Mouse (Mus musculus): Measurements from ENCODE around the gene Olfr77. TPM values are rescaled to one million over a fixed set of nuclear protein-coding genes. Genes with fewer than 3 reads are reported as not detected.

Gene Olfr77
- 0.24 and 0.27 TPM in 2 replicates for polyA plus RNA-seq (2014; fragmentation: Nextera tagmentation; extraction: Ambion mirVana)

DNA sequence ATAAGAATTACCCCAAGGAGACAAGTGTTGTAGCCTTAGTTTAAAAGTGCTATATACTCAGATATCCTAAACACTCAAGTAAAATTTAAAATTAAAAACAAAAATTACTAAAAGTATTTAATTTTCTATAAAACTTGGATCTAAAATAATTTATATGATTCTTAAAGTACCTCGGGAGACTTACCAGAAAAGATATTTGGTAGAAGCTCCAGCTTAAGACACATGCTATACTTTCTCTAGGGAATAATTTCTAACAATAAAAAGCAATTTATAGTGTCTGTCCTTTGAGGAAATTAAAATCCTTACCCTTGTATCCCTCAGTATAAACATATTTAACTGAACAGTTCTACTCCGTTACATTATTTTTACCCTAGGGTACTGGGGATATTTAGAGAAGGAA lies at the start of gene Olfr77:
Gene Olfr77 (plus strand): TSS at position 301 of the 400 bp plus-strand sequence.
- Histone ChIP-seq H3K27ac (replicated peaks in 1 of 2; ENCODE audit: control insufficient read depth in 1 of 2, insufficient read depth in 1 of 2, low read depth in 2 of 2, low read length in 2 of 2) (no peak within 1 kb of the TSS), H3K27me3 (ENCODE audit: control insufficient read depth, insufficient read depth, low read length) (no peaks in the 10 kb centered on the region), H3K4me2 (ENCODE audit: low read length) (no peak within 1 kb of the TSS), H3K9ac (ENCODE audit: low read length) (no peak within 1 kb of the TSS), H3K9me3 (ENCODE audit: control insufficient read depth, low read length) (0 out of 2 replicates have a peak, but pooled peaks cover 3% of the 10 kb centered on the region), H3K4me1 (ENCODE audit: control insufficient read depth in 2 of 2, insufficient read depth in 2 of 2, low read length in 2 of 2) (no peaks in the 10 kb centered on the region), H3K4me3 (ENCODE audit: control insufficient read depth in 1 of 2, insufficient read depth in 1 of 2, low read depth in 1 of 2, low read length in 2 of 2) (no peak within 1 kb of the TSS), H3K36me3 (ENCODE audit: control insufficient read depth, insufficient read depth, low read length) (no peaks in the 10 kb centered on the region)
- no peak for ATAC-seq (ENCODE audit: insufficient number of reproducible peaks, insufficient read depth, low FRiP score, low read depth)
- 76% methylated on average over 2 of the region's 2 CpGs for WGBS

GRCm38 (mm10) chr9:19887904-19888303 lies 28.8 kb upstream of the Olfr77 start, which contains the start of gene Olfr862:
Gene Olfr862, minus strand, starts transcription at chr9:19888004.
- Histone ChIP-seq H3K4me2 (ENCODE audit: low read length) (no peak within 1 kb of the TSS), H3K36me3 (ENCODE audit: control insufficient read depth, insufficient read depth, low read length) (no peaks in the 10 kb centered on the region), H3K9ac (ENCODE audit: low read length) (no peak within 1 kb of the TSS), H3K27me3 (ENCODE audit: control insufficient read depth, insufficient read depth, low read length) (no peaks in the 10 kb centered on the region), H3K4me3 (ENCODE audit: control insufficient read depth in 1 of 2, insufficient read depth in 1 of 2, low read depth in 1 of 2, low read length in 2 of 2) (no peak within 1 kb of the TSS), H3K27ac (replicated peaks in 1 of 2; ENCODE audit: control insufficient read depth in 1 of 2, insufficient read depth in 1 of 2, low read depth in 2 of 2, low read length in 2 of 2) (no peak within 1 kb of the TSS), H3K9me3 (ENCODE audit: control insufficient read depth, low read length) (peaks cover 13% of the 10 kb centered on the region; the same call in 1 of the 2 replicates), H3K4me1 (ENCODE audit: control insufficient read depth in 2 of 2, insufficient read depth in 2 of 2, low read length in 2 of 2) (no peaks in the 10 kb centered on the region)
- no peak for ATAC-seq (ENCODE audit: insufficient number of reproducible peaks, insufficient read depth, low FRiP score, low read depth)

DNA sequence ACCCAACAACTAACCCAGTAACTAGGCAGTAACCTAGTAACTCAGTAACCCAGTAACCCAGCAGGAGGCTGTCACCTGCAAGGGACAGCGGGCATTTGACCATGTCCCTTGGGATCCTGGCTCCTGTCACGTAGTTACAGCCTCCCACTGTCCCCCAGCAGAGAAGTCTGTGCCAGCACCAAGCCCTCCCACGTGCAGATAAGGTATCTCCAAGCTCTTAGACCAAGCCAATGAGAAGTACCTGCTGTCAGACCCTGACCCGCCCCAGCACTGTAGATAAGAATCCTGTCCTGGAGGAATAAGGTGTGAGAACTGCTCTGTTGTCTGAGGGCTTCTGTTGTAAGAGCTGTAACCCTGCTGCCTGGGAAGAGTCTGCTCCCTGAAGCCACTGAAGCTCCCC lies 5.5 kb upstream of the Olfr77 start:
- no peak overlapping the region for H3K4me2 ChIP-seq (ENCODE audit: low read length)
- no peak overlapping the region for H3K9ac ChIP-seq (ENCODE audit: low read length)
- H3K27ac ChIP-seq (replicated peaks in 1 of 2; ENCODE audit: control insufficient read depth in 1 of 2, insufficient read depth in 1 of 2, low read depth in 2 of 2, low read length in 2 of 2), result no peak overlapping the region
- H3K36me3 ChIP-seq (ENCODE audit: control insufficient read depth, insufficient read depth, low read length), result no peaks in the 10 kb centered on the region
- H3K27me3 ChIP-seq (ENCODE audit: control insufficient read depth, insufficient read depth, low read length), result no peaks in the 10 kb centered on the region
- no peak overlapping the region for H3K4me3 ChIP-seq (ENCODE audit: control insufficient read depth in 1 of 2, insufficient read depth in 1 of 2, low read depth in 1 of 2, low read length in 2 of 2)
- WGBS, result 37% methylated on average over 4 of the region's 4 CpGs
- H3K4me1 ChIP-seq (ENCODE audit: control insufficient read depth in 2 of 2, insufficient read depth in 2 of 2, low read length in 2 of 2), result no peaks in the 10 kb centered on the region
- ATAC-seq (ENCODE audit: insufficient number of reproducible peaks, insufficient read depth, low FRiP score, low read depth), result no peak
- H3K9me3 ChIP-seq (ENCODE audit: control insufficient read depth, low read length), result peaks cover 5% of the 10 kb centered on the region; the same call in 1 of the 2 replicates

Other genes starting within 250 kb of the Olfr77 start
- gene Olfr857, start 207.4 kb upstream of the Olfr77 start, polyA plus RNA-seq (2014; fragmentation: Nextera tagmentation; extraction: Ambion mirVana), result not detected in 2 replicates
- gene Olfr58, start 136.6 kb upstream of the Olfr77 start, polyA plus RNA-seq (2014; fragmentation: Nextera tagmentation; extraction: Ambion mirVana), result not detected in 2 replicates
- gene Olfr859, start 112.0 kb upstream of the Olfr77 start, polyA plus RNA-seq (2014; fragmentation: Nextera tagmentation; extraction: Ambion mirVana), result not detected in 2 replicates
- gene Olfr860, start 67.1 kb upstream of the Olfr77 start, polyA plus RNA-seq (2014; fragmentation: Nextera tagmentation; extraction: Ambion mirVana), result not detected in 2 replicates
- not detected in 2 replicates for gene Olfr862, start 28.9 kb upstream of the Olfr77 start, polyA plus RNA-seq (2014; fragmentation: Nextera tagmentation; extraction: Ambion mirVana)
- gene Olfr866, start 111.2 kb downstream of the Olfr77 start, polyA plus RNA-seq (2014; fragmentation: Nextera tagmentation; extraction: Ambion mirVana), result not detected in 2 replicates
- gene Olfr867, start 140.7 kb downstream of the Olfr77 start, polyA plus RNA-seq (2014; fragmentation: Nextera tagmentation; extraction: Ambion mirVana), result not detected in 2 replicates
- gene Olfr868, start 181.8 kb downstream of the Olfr77 start, polyA plus RNA-seq (2014; fragmentation: Nextera tagmentation; extraction: Ambion mirVana), result not detected in 2 replicates
- gene Olfr869, start 212.1 kb downstream of the Olfr77 start, polyA plus RNA-seq (2014; fragmentation: Nextera tagmentation; extraction: Ambion mirVana), result not detected in 2 replicates

Data from heart, embryonic 14.5 days (tissue).